Mouse (Mus musculus): Measurements from ENCODE around the gene Ank3. TPM values are rescaled to one million over a fixed set of nuclear protein-coding genes. Genes with fewer than 3 reads are reported as not detected.

The Ank3 gene
- polyA plus RNA-seq, 1 experiment from 2014 or later, result 30.6 TPM

DNA sequence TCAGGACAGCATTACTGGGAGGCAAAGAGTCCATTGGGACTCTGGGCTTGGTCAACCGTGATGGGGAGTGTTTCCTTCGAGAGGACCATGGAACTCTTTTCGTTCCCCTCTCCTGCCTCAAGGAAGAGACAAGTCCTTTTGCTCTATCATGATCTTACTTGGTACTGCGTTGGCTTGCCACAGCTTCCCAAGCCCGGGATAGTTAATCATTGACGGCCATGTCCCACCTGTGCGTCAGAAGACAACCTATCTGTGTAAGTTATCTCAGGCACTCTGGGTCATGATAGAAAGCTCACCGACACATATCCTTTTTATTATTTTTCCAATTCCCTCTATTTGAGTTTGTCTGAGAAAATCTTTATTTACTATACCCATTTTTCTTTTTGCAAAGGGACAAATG, 20.1 kb downstream of the Ank3 start:
- 76% methylated on average over 8 of the region's 8 CpGs for WGBS
- Histone ChIP-seq H3K9ac (no peak overlapping the region), H3K27ac (no peak overlapping the region), H3K36me3 (no peaks in the 10 kb centered on the region), H3K9me3 (replicated peaks) (no peaks in the 10 kb centered on the region), H3K27me3 (no peaks in the 10 kb centered on the region), H3K4me2 (no peak overlapping the region), H3K4me1 (replicated peaks) (no peaks in the 10 kb centered on the region), H3K4me3 (no peak overlapping the region)
- no peak for ATAC-seq (replicated peaks; ENCODE audit: insufficient number of reproducible peaks, insufficient read depth, low FRiP score, low read depth)

DNA sequence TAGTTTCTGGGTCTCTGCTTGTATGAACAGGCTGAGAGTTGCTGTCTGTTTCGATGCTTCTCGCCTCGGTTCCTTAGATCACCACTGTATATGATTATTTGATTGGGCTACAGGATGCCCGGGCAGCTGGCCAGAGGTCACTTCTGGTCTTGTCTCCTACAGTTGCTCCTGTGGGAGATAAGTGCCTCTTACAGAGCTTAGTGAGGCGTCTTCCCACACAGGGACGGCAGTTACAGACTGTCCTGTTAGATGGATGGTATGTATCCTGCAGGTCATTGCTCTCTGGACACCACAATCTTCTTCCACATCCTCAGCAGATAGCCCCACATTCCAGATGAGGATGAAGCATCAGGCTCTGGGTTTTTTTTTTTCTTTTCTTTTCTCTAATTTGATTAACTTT, 21.7 kb downstream of the Ank3 start:
- no peaks in the 10 kb centered on the region for H3K9me3 ChIP-seq (replicated peaks)
- no peak overlapping the region for H3K9ac ChIP-seq
- no peak overlapping the region for H3K4me2 ChIP-seq
- H3K4me3 ChIP-seq, result no peak overlapping the region
- no peaks in the 10 kb centered on the region for H3K36me3 ChIP-seq
- no peak overlapping the region for H3K27ac ChIP-seq
- H3K4me1 ChIP-seq (replicated peaks), result no peaks in the 10 kb centered on the region
- WGBS, result 44% methylated on average over 6 of the region's 6 CpGs
- no peaks in the 10 kb centered on the region for H3K27me3 ChIP-seq
- ATAC-seq (replicated peaks; ENCODE audit: insufficient number of reproducible peaks, insufficient read depth, low FRiP score, low read depth), result no peak

- Histone ChIP-seq H3K9me3 (replicated peaks) (no peaks in the 10 kb centered on the region), H3K36me3 (no peaks in the 10 kb centered on the region), H3K27me3 (no peaks in the 10 kb centered on the region), H3K27ac (no peak overlapping the region), H3K4me1 (replicated peaks) (no peaks in the 10 kb centered on the region), H3K4me2 (no peak overlapping the region), H3K4me3 (no peak overlapping the region), H3K9ac (no peak overlapping the region)
- WGBS, result 82% methylated on average over 3 of the region's 3 CpGs
- ATAC-seq (replicated peaks; ENCODE audit: insufficient number of reproducible peaks, insufficient read depth, low FRiP score, low read depth), result no peak
Measured at GRCm38 (mm10) chr10:69424051-69424450, 25.5 kb downstream of the Ank3 start.

GRCm38 (mm10) chr10:69430138-69430537, 31.6 kb downstream of the Ank3 start:
- WGBS, result 59% methylated on average over 4 of the region's 4 CpGs
- no peaks in the 10 kb centered on the region for H3K4me1 ChIP-seq (replicated peaks)

GRCm38 (mm10) chr10:69431101-69431500, 32.5 kb downstream of the Ank3 start:
- Histone ChIP-seq H3K4me3 (no peak overlapping the region), H3K4me1 (replicated peaks) (no peaks in the 10 kb centered on the region), H3K36me3 (no peaks in the 10 kb centered on the region), H3K9me3 (replicated peaks) (no peaks in the 10 kb centered on the region), H3K4me2 (no peak overlapping the region), H3K27ac (no peak overlapping the region), H3K9ac (no peak overlapping the region), H3K27me3 (no peaks in the 10 kb centered on the region)
- ATAC-seq (replicated peaks; ENCODE audit: insufficient number of reproducible peaks, insufficient read depth, low FRiP score, low read depth), result no peak
- WGBS, result 77% methylated on average over 7 of the region's 7 CpGs

More at GRCm38 (mm10) chr10:69430138-69430537, 31.6 kb downstream of the Ank3 start:
- no peaks in the 10 kb centered on the region for H3K27me3 ChIP-seq
- no peaks in the 10 kb centered on the region for H3K9me3 ChIP-seq (replicated peaks)
- no peaks in the 10 kb centered on the region for H3K36me3 ChIP-seq
- no peak for ATAC-seq (replicated peaks; ENCODE audit: insufficient number of reproducible peaks, insufficient read depth, low FRiP score, low read depth)
- no peak overlapping the region for H3K9ac ChIP-seq
- no peak overlapping the region for H3K27ac ChIP-seq
- no peak overlapping the region for H3K4me3 ChIP-seq
- H3K4me2 ChIP-seq, result no peak overlapping the region

GRCm38 (mm10) chr10:69435213-69435612, 36.6 kb downstream of the Ank3 start:
- Histone ChIP-seq H3K36me3 (no peaks in the 10 kb centered on the region), H3K4me3 (no peak overlapping the region), H3K27ac (no peak overlapping the region), H3K4me1 (replicated peaks) (no peaks in the 10 kb centered on the region), H3K9me3 (replicated peaks) (no peaks in the 10 kb centered on the region), H3K9ac (no peak overlapping the region), H3K4me2 (no peak overlapping the region), H3K27me3 (no peaks in the 10 kb centered on the region)
- ATAC-seq (replicated peaks; ENCODE audit: insufficient number of reproducible peaks, insufficient read depth, low FRiP score, low read depth), result no peak
- 78% methylated on average over 6 of the region's 6 CpGs for WGBS

DNA sequence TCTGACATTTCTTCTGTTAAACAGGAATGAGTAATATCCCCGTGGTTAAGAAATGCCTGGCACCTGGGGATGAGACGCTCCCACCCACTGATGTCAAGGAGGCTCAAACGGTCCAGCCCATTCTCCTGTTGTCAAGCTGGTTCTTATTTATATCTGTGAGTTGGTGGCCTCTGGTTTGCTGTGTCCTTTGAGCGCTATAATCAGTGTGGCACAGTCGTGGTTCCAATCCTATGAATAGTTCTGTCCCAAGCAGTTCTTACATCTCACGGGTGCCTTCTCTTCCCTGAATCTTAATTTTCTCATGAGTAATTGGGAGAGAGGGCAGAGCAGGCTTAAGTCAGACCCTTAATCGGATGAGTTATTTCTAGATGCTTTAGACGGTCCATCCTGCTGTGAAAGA, 40.9 kb downstream of the Ank3 start:
- H3K27ac ChIP-seq, result no peak overlapping the region
- no peaks in the 10 kb centered on the region for H3K27me3 ChIP-seq
- H3K4me2 ChIP-seq, result no peak overlapping the region
- no peak overlapping the region for H3K4me3 ChIP-seq
- WGBS, result 73% methylated on average over 8 of the region's 8 CpGs
- no peak for ATAC-seq (replicated peaks; ENCODE audit: insufficient number of reproducible peaks, insufficient read depth, low FRiP score, low read depth)
- H3K9ac ChIP-seq, result no peak overlapping the region
- no peaks in the 10 kb centered on the region for H3K9me3 ChIP-seq (replicated peaks)
- no peaks in the 10 kb centered on the region for H3K36me3 ChIP-seq
- H3K4me1 ChIP-seq (replicated peaks), result no peaks in the 10 kb centered on the region

DNA sequence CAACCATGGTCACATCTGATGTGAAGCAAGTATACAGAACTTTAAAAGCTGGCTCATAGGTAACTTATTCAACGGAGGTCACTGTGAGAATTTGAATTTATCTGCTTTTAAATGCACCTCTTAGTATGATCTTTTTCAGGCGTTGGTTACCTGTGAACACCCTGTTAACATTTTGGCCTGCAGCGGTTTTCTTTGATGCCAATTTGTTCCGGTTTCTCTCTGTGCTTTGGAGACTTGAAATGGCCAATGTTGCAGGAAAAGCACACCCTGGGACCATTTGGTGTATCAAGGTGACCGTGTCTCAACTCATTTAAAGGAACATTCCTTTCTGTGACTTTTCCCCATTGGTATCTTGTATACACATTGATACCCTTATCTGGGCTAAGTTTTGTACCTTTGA, 46.0 kb downstream of the Ank3 start:
- no peak for ATAC-seq (replicated peaks; ENCODE audit: insufficient number of reproducible peaks, insufficient read depth, low FRiP score, low read depth)
- Histone ChIP-seq H3K27me3 (no peaks in the 10 kb centered on the region), H3K27ac (no peak overlapping the region), H3K9ac (no peak overlapping the region), H3K4me2 (no peak overlapping the region), H3K36me3 (no peaks in the 10 kb centered on the region), H3K4me3 (no peak overlapping the region), H3K4me1 (replicated peaks) (no peaks in the 10 kb centered on the region), H3K9me3 (replicated peaks) (no peaks in the 10 kb centered on the region)
- WGBS, result 68% methylated on average over 5 of the region's 5 CpGs

GRCm38 (mm10) chr10:69445951-69446350, 47.4 kb downstream of the Ank3 start:
- H3K9me3 ChIP-seq (replicated peaks), result no peaks in the 10 kb centered on the region
- H3K4me1 ChIP-seq (replicated peaks), result no peaks in the 10 kb centered on the region
- WGBS, result 75% methylated on average over 7 of the region's 7 CpGs
- no peak for ATAC-seq (replicated peaks; ENCODE audit: insufficient number of reproducible peaks, insufficient read depth, low FRiP score, low read depth)
- no peak overlapping the region for H3K4me2 ChIP-seq
- no peak overlapping the region for H3K4me3 ChIP-seq
- H3K27ac ChIP-seq, result no peak overlapping the region
- H3K36me3 ChIP-seq, result no peaks in the 10 kb centered on the region
- no peak overlapping the region for H3K9ac ChIP-seq
- no peaks in the 10 kb centered on the region for H3K27me3 ChIP-seq

- Histone ChIP-seq H3K9me3 (replicated peaks) (no peaks in the 10 kb centered on the region), H3K4me1 (replicated peaks) (no peaks in the 10 kb centered on the region), H3K27me3 (no peaks in the 10 kb centered on the region), H3K27ac (no peak overlapping the region), H3K36me3 (no peaks in the 10 kb centered on the region), H3K9ac (no peak overlapping the region), H3K4me2 (no peak overlapping the region), H3K4me3 (no peak overlapping the region)
- ATAC-seq (replicated peaks; ENCODE audit: insufficient number of reproducible peaks, insufficient read depth, low FRiP score, low read depth), result no peak
- 70% methylated on average over 5 of the region's 5 CpGs for WGBS
Measured at GRCm38 (mm10) chr10:69446566-69446965, 48.0 kb downstream of the Ank3 start.

DNA sequence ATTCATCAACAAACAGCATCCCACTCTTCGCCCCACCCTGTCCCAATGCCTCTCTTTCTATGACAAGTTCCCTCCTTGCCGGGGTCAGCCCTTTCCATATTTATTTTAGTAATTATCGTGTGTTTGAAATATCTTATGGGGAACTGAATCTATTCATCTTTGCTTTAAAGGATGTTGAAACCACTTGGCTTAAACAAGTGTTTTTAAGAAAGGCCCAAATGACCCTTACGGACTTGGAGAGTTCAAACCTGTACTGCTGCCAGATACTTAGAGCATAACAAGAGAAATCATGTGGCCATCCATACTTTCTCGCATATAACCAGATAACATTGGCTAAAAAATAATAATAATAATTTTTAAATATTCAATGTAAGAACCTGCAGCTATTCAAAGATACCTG, 48.7 kb downstream of the Ank3 start:
- Histone ChIP-seq H3K27ac (no peak overlapping the region), H3K27me3 (no peaks in the 10 kb centered on the region), H3K4me3 (no peak overlapping the region), H3K9me3 (replicated peaks) (no peaks in the 10 kb centered on the region), H3K9ac (no peak overlapping the region), H3K4me2 (no peak overlapping the region), H3K4me1 (replicated peaks) (no peaks in the 10 kb centered on the region), H3K36me3 (no peaks in the 10 kb centered on the region)
- ATAC-seq (replicated peaks; ENCODE audit: insufficient number of reproducible peaks, insufficient read depth, low FRiP score, low read depth), result no peak
- 82% methylated on average over 5 of the region's 5 CpGs for WGBS

DNA sequence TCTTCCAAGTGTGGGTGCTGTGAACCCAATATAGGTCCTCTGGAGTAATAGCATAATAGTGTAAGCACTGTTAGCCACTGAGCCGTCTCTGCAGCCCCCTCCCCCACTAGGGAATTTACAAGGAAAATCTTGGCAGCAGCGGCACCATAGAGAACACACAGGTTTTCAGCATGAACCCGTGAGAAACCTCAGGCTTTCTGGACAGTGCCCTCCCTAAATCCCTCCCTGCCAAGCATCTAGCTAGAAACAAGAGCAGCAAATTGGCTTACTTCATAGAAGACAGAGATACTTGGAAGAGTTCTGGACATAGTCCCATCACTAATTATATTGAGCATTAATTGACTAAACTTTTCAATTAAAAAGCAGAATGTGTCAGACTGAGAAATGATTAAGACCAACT, 49.6 kb downstream of the Ank3 start:
- ATAC-seq (replicated peaks; ENCODE audit: insufficient number of reproducible peaks, insufficient read depth, low FRiP score, low read depth), result no peak
- no peaks in the 10 kb centered on the region for H3K9me3 ChIP-seq (replicated peaks)
- H3K9ac ChIP-seq, result no peak overlapping the region
- no peak overlapping the region for H3K27ac ChIP-seq
- no peak overlapping the region for H3K4me2 ChIP-seq
- no peaks in the 10 kb centered on the region for H3K36me3 ChIP-seq
- H3K4me3 ChIP-seq, result no peak overlapping the region
- WGBS, result 58% methylated on average over 3 of the region's 3 CpGs
- H3K27me3 ChIP-seq, result no peaks in the 10 kb centered on the region
- no peaks in the 10 kb centered on the region for H3K4me1 ChIP-seq (replicated peaks)

Measured in heart, embryonic 15.5 days (tissue).